Mouse (Mus musculus) central nervous system, embryonic 14 days (tissue): ENCODE results near the gene Arl8b. TPM values are rescaled to one million over a fixed set of nuclear protein-coding genes. Genes with fewer than 3 reads are reported as not detected.

Source experiments
- polyA plus RNA-seq: library from polyadenylated mRNA; depleted of rRNA; stranded (reverse); fragments of >200 nt; gene quantifications from 2 replicates; pipeline ENCODE4 v1.2.3, GENCODE M21; 2012; rRNA removed

Gene Arl8b
- 33.0 and 34.2 TPM in 2 replicates for polyA plus RNA-seq

GRCm38 (mm10) chr6:108782526-108783183, at the start of gene Arl8b:
Arl8b (plus strand) TSS chr6:108783099.

GRCm38 (mm10) chr6:108828234-108828868, 45.5 kb downstream of the Arl8b start, which contains the start of gene Edem1:
Edem1 (plus strand) TSS chr6:108828641.

Other genes starting within 250 kb of the Arl8b start
- 3.6 and 4.1 TPM in 2 replicates for gene Bhlhe40, start 122.5 kb upstream of the Arl8b start, polyA plus RNA-seq
- gene Edem1, start 45.5 kb downstream of the Arl8b start, polyA plus RNA-seq = 12.6 and 13.6 TPM in 2 replicates